Mouse (Mus musculus) forebrain, embryonic 12.5 days (tissue): ENCODE measurements around the gene Borcs5. TPM values are rescaled to one million over a fixed set of nuclear protein-coding genes. Genes with fewer than 3 reads are reported as not detected.
"Not testable (repeated sequence)": the region's sequence is repeated elsewhere in the genome, so short reads cannot be mapped to it uniquely, and the experiment has no call there.

Experiments used
- ATAC-seq: fragments of 200-750 bp; cut with Nextera tagmentation; 2 replicates; pipeline ENCODE4 v1.8.0; 2017; ENCODE audit warnings: moderate TSS enrichment; ENCODE audit not compliant: low FRiP score
- H3K27ac ChIP-seq: fragments of 300-500 bp; sonication (generic); 2 replicates; pipeline ENCODE4 v1.5.1; 2016; ENCODE audit warnings: mild to moderate bottlenecking
- H3K27me3 ChIP-seq: fragments of 300-500 bp; sonication (generic); 2 replicates; pipeline ENCODE4 v1.6.1; 2016; ENCODE audit warnings: mild to moderate bottlenecking
- H3K36me3 ChIP-seq: fragments of 300-500 bp; sonication (generic); replicated peaks from 2 replicates; pipeline ENCODE4 v1.6.1; 2016; ENCODE audit warnings: mild to moderate bottlenecking
- H3K4me1 ChIP-seq: fragments of 300-500 bp; sonication (generic); 2 replicates; pipeline ENCODE4 v1.6.1; 2016
- H3K4me2 ChIP-seq: fragments of 300-500 bp; sonication (generic); 2 replicates; pipeline ENCODE4 v1.6.1; 2016; ENCODE audit warnings: mild to moderate bottlenecking, moderate library complexity
- H3K4me3 ChIP-seq: fragments of 300-500 bp; sonication (generic); replicated peaks from 2 replicates; pipeline ENCODE4 v1.5.1; 2016; ENCODE audit warnings: mild to moderate bottlenecking
- H3K9ac ChIP-seq: fragments of 300-500 bp; sonication (generic); 2 replicates; pipeline ENCODE4 v1.6.1; 2016; ENCODE audit warnings: mild to moderate bottlenecking
- H3K9me3 ChIP-seq: fragments of 300-500 bp; sonication (generic); 2 replicates; pipeline ENCODE4 v1.6.1; 2016
- WGBS: fragments of 180-500 bp; shearing (Covaris S2); methylation state at CpG from one replicate; pipeline ENCODE4 v1.1.7; 2016; 5-methylcytosine and 5-hydroxymethylcytosine counted together
- polyA plus RNA-seq: library from polyadenylated mRNA; unstranded; fragments of >200 nt; fragmentation: Nextera tagmentation; extraction: Ambion mirVana; gene quantifications from 2 replicates; pipeline ENCODE4 v1.2.1, GENCODE M21; 2016

Gene Borcs5
- polyA plus RNA-seq, 1 experiment from 2014 or later, result 35.8 TPM

- Histone ChIP-seq H3K4me1 (no peaks in the 10 kb centered on the region), H3K27me3 (no peaks in the 10 kb centered on the region), H3K4me2 (no peak overlapping the region), H3K36me3 (no peaks in the 10 kb centered on the region), H3K27ac (no peak overlapping the region), H3K9ac (no peak overlapping the region), H3K4me3 (no peak overlapping the region), H3K9me3 (no peaks in the 10 kb centered on the region)
- 76% methylated on average over 8 of the region's 8 CpGs for WGBS
- ATAC-seq, result no peak
These were observed 21.6 kb downstream of the Borcs5 start for GRCm38 (mm10) chr6:134660714-134661406.

- 78% methylated on average over 5 of the region's 5 CpGs for WGBS
- H3K9ac ChIP-seq, result no peak overlapping the region
- no peak overlapping the region for H3K27ac ChIP-seq
- H3K27me3 ChIP-seq, result no peaks in the 10 kb centered on the region
- no peak overlapping the region for H3K4me3 ChIP-seq
- ATAC-seq, result no peak
- H3K4me2 ChIP-seq, result no peak overlapping the region
- H3K36me3 ChIP-seq, result no peaks in the 10 kb centered on the region
- no peaks in the 10 kb centered on the region for H3K9me3 ChIP-seq
- H3K4me1 ChIP-seq, result no peaks in the 10 kb centered on the region
These were observed 25.3 kb downstream of the Borcs5 start for GRCm38 (mm10) chr6:134664573-134664972.

- WGBS, result 87% methylated on average over 9 of the region's 9 CpGs
- ATAC-seq, result no peak
- no peak overlapping the region for H3K9ac ChIP-seq
- H3K4me2 ChIP-seq, result no peak overlapping the region
- no peaks in the 10 kb centered on the region for H3K9me3 ChIP-seq
- no peaks in the 10 kb centered on the region for H3K4me1 ChIP-seq
- no peaks in the 10 kb centered on the region for H3K27me3 ChIP-seq
- H3K36me3 ChIP-seq, result no peaks in the 10 kb centered on the region
- no peak overlapping the region for H3K4me3 ChIP-seq
- H3K27ac ChIP-seq, result no peak overlapping the region
These were observed 26.5 kb downstream of the Borcs5 start for GRCm38 (mm10) chr6:134665817-134666216.

GRCm38 (mm10) chr6:134668519-134668918, 29.2 kb downstream of the Borcs5 start:
- 92% methylated on average over 2 of the region's 2 CpGs for WGBS
- no peak for ATAC-seq

GRCm38 (mm10) chr6:134669179-134669865, 30.0 kb downstream of the Borcs5 start:
- Histone ChIP-seq H3K36me3 (no peaks in the 10 kb centered on the region), H3K4me2 (no peak overlapping the region), H3K27ac (no peak overlapping the region), H3K9ac (no peak overlapping the region), H3K9me3 (no peaks in the 10 kb centered on the region), H3K4me3 (no peak overlapping the region), H3K27me3 (no peaks in the 10 kb centered on the region), H3K4me1 (no peaks in the 10 kb centered on the region)
- ATAC-seq, result no peak
- WGBS, result 88% methylated on average over 6 of the region's 6 CpGs

More at GRCm38 (mm10) chr6:134668519-134668918, 29.2 kb downstream of the Borcs5 start:
- no peaks in the 10 kb centered on the region for H3K4me1 ChIP-seq
- H3K4me2 ChIP-seq, result no peak overlapping the region
- no peak overlapping the region for H3K9ac ChIP-seq
- H3K9me3 ChIP-seq, result no peaks in the 10 kb centered on the region
- no peaks in the 10 kb centered on the region for H3K27me3 ChIP-seq
- no peaks in the 10 kb centered on the region for H3K36me3 ChIP-seq
- no peak overlapping the region for H3K27ac ChIP-seq
- H3K4me3 ChIP-seq, result no peak overlapping the region

GRCm38 (mm10) chr6:134670881-134671411, 31.6 kb downstream of the Borcs5 start:
- Histone ChIP-seq H3K27me3 (no peaks in the 10 kb centered on the region), H3K4me1 (no peaks in the 10 kb centered on the region), H3K27ac (no peak overlapping the region), H3K36me3 (no peaks in the 10 kb centered on the region), H3K9ac (no peak overlapping the region), H3K9me3 (no peaks in the 10 kb centered on the region), H3K4me2 (no peak overlapping the region), H3K4me3 (no peak overlapping the region)
- no peak for ATAC-seq
- 77% methylated on average over 4 of the region's 4 CpGs for WGBS

GRCm38 (mm10) chr6:134673712-134674111, 34.4 kb downstream of the Borcs5 start:
- not testable (repeated sequence) for H3K36me3 ChIP-seq, H3K4me1 ChIP-seq, H3K4me2 ChIP-seq, H3K4me3 ChIP-seq, ATAC-seq, H3K9ac ChIP-seq, H3K27ac ChIP-seq, H3K9me3 ChIP-seq, H3K27me3 ChIP-seq
- WGBS, result 90% methylated on average over 8 of the region's 8 CpGs

- H3K4me3 ChIP-seq, result no peak overlapping the region
- no peak overlapping the region for H3K9ac ChIP-seq
- ATAC-seq, result no peak
- no peaks in the 10 kb centered on the region for H3K9me3 ChIP-seq
- no peaks in the 10 kb centered on the region for H3K27me3 ChIP-seq
- H3K36me3 ChIP-seq, result no peaks in the 10 kb centered on the region
- no peak overlapping the region for H3K27ac ChIP-seq
- WGBS, result 85% methylated on average over 4 of the region's 4 CpGs
- 0 out of 2 replicates have a peak, but pooled peaks cover 3% of the 10 kb centered on the region for H3K4me1 ChIP-seq
- no peak overlapping the region for H3K4me2 ChIP-seq
These were observed 38.2 kb downstream of the Borcs5 start for GRCm38 (mm10) chr6:134677504-134677903.

- Histone ChIP-seq H3K4me3 (no peak overlapping the region), H3K4me2 (no peak overlapping the region), H3K36me3 (no peaks in the 10 kb centered on the region), H3K9me3 (no peaks in the 10 kb centered on the region), H3K27ac (no peak overlapping the region), H3K9ac (no peak overlapping the region), H3K4me1 (0 out of 2 replicates have a peak, but pooled peaks cover 3% of the 10 kb centered on the region), H3K27me3 (no peaks in the 10 kb centered on the region)
- no peak for ATAC-seq
- WGBS, result 90% methylated on average over 3 of the region's 3 CpGs
These were observed 38.7 kb downstream of the Borcs5 start for GRCm38 (mm10) chr6:134678037-134678436.

- H3K9me3 ChIP-seq, H3K9ac ChIP-seq, H3K27me3 ChIP-seq, H3K4me2 ChIP-seq, H3K4me1 ChIP-seq, H3K27ac ChIP-seq, H3K36me3 ChIP-seq, H3K4me3 ChIP-seq, ATAC-seq: not testable (repeated sequence)
- 93% methylated on average over 4 of the region's 4 CpGs for WGBS
These were observed 40.0 kb downstream of the Borcs5 start for GRCm38 (mm10) chr6:134679330-134679729.

GRCm38 (mm10) chr6:134684354-134684915, 45.1 kb downstream of the Borcs5 start:
- Histone ChIP-seq H3K9me3 (no peaks in the 10 kb centered on the region), H3K4me3 (no peak overlapping the region), H3K27me3 (no peaks in the 10 kb centered on the region), H3K9ac (no peak overlapping the region), H3K36me3 (no peaks in the 10 kb centered on the region), H3K4me1 (peaks cover 3% of the 10 kb centered on the region; the same call in 1 of the 2 replicates), H3K27ac (no peak overlapping the region), H3K4me2 (no peak overlapping the region)
- ATAC-seq, result no peak
- WGBS, result 89% methylated on average over 6 of the region's 6 CpGs

GRCm38 (mm10) chr6:134685040-134685439, 45.7 kb downstream of the Borcs5 start:
- Histone ChIP-seq H3K4me2 (no peak overlapping the region), H3K4me3 (no peak overlapping the region), H3K27me3 (no peaks in the 10 kb centered on the region), H3K9ac (no peak overlapping the region), H3K4me1 (peaks cover 3% of the 10 kb centered on the region; the same call in 1 of the 2 replicates), H3K9me3 (no peaks in the 10 kb centered on the region), H3K36me3 (no peaks in the 10 kb centered on the region), H3K27ac (no peak overlapping the region)
- WGBS, result 69% methylated on average over 2 of the region's 2 CpGs
- ATAC-seq, result no peak
